Mouse (Mus musculus): ENCODE measurements at regions not wholly inside any gene's neighbourhood (a gene's known extent, or its start where the extent isn't known, plus 50 kb on each side); places are given as distances from the start of the nearest gene placed in this dataset.

- DNase-seq (ENCODE audit: low spot score), result no peak
- Histone ChIP-seq H3K36me3 (ENCODE audit: control insufficient read depth, insufficient read depth, low read length) (no peaks in the 10 kb centered on the region), H3K9ac (ENCODE audit: low read length) (no peak overlapping the region), H3K4me2 (ENCODE audit: low read depth) (no peak overlapping the region), H3K4me3 (ENCODE audit: low read depth, low read length) (no peak overlapping the region), H3K27ac (ENCODE audit: low read depth, low read length) (no peak overlapping the region), H3K27me3 (ENCODE audit: control insufficient read depth, insufficient read depth, low read length) (no peaks in the 10 kb centered on the region), H3K9me3 (ENCODE audit: control insufficient read depth, low read length) (no peaks in the 10 kb centered on the region), H3K4me1 (ENCODE audit: control insufficient read depth, insufficient read depth, low read length) (no peaks in the 10 kb centered on the region)
- no peak for ATAC-seq (ENCODE audit: insufficient read depth, low FRiP score, low TSS enrichment)
- WGBS, result 83% methylated on average over 4 of the region's 4 CpGs
Measured at GRCm38 (mm10) chr11:8275203-8275602, 389.1 kb downstream of the Tns3 start.

- Histone ChIP-seq H3K36me3 (ENCODE audit: control insufficient read depth, insufficient read depth, low read length) (no peaks in the 10 kb centered on the region), H3K4me1 (ENCODE audit: control insufficient read depth, insufficient read depth, low read length) (no peaks in the 10 kb centered on the region), H3K27ac (ENCODE audit: low read depth, low read length) (no peak overlapping the region), H3K9ac (ENCODE audit: low read length) (no peak overlapping the region), H3K4me3 (ENCODE audit: low read depth, low read length) (no peak overlapping the region), H3K4me2 (ENCODE audit: low read depth) (no peak overlapping the region), H3K27me3 (ENCODE audit: control insufficient read depth, insufficient read depth, low read length) (no peaks in the 10 kb centered on the region), H3K9me3 (ENCODE audit: control insufficient read depth, low read length) (no peaks in the 10 kb centered on the region)
- ATAC-seq (ENCODE audit: insufficient read depth, low FRiP score, low TSS enrichment) (no peak), DNase-seq (ENCODE audit: low spot score) (no peak)
- WGBS, result 85% methylated on average over 2 of the region's 2 CpGs
Measured at GRCm38 (mm10) chr11:8269171-8269570, 395.2 kb downstream of the Tns3 start.

- Histone ChIP-seq H3K36me3 (ENCODE audit: control insufficient read depth, insufficient read depth, low read length) (no peaks in the 10 kb centered on the region), H3K4me3 (ENCODE audit: low read depth, low read length) (no peak overlapping the region), H3K9me3 (ENCODE audit: control insufficient read depth, low read length) (no peaks in the 10 kb centered on the region), H3K27ac (ENCODE audit: low read depth, low read length) (no peak overlapping the region), H3K9ac (ENCODE audit: low read length) (no peak overlapping the region), H3K4me1 (ENCODE audit: control insufficient read depth, insufficient read depth, low read length) (no peaks in the 10 kb centered on the region), H3K27me3 (ENCODE audit: control insufficient read depth, insufficient read depth, low read length) (no peaks in the 10 kb centered on the region), H3K4me2 (ENCODE audit: low read depth) (no peak overlapping the region)
- DNase-seq (ENCODE audit: low spot score), result no peak
- ATAC-seq (ENCODE audit: insufficient read depth, low FRiP score, low TSS enrichment), result no peak
- 82% methylated on average over 2 of the region's 2 CpGs for WGBS
Measured at GRCm38 (mm10) chr11:8254036-8254435, 410.3 kb downstream of the Tns3 start.

- H3K27me3 ChIP-seq (ENCODE audit: control insufficient read depth, insufficient read depth, low read length), result no peaks in the 10 kb centered on the region
- no peak overlapping the region for H3K4me3 ChIP-seq (ENCODE audit: low read depth, low read length)
- H3K27ac ChIP-seq (ENCODE audit: low read depth, low read length), result no peak overlapping the region
- ATAC-seq (ENCODE audit: insufficient read depth, low FRiP score, low TSS enrichment) (no peak), DNase-seq (ENCODE audit: low spot score) (no peak)
- H3K4me2 ChIP-seq (ENCODE audit: low read depth), result no peak overlapping the region
- H3K36me3 ChIP-seq (ENCODE audit: control insufficient read depth, insufficient read depth, low read length), result no peaks in the 10 kb centered on the region
- no peaks in the 10 kb centered on the region for H3K4me1 ChIP-seq (ENCODE audit: control insufficient read depth, insufficient read depth, low read length)
- H3K9me3 ChIP-seq (ENCODE audit: control insufficient read depth, low read length), result no peaks in the 10 kb centered on the region
- no peak overlapping the region for H3K9ac ChIP-seq (ENCODE audit: low read length)
- WGBS, result 87% methylated on average over 2 of the region's 2 CpGs
Measured at GRCm38 (mm10) chr11:8251360-8251759, 413.0 kb downstream of the Tns3 start.

- 50% methylated on average over 8 of the region's 8 CpGs for WGBS
Measured at GRCm38 (mm10) chr11:8249468-8249867, 414.9 kb downstream of the Tns3 start.

GRCm38 (mm10) chr11:8247535-8247934 is 416.8 kb downstream of the Tns3 start:
- no peaks in the 10 kb centered on the region for H3K27me3 ChIP-seq (ENCODE audit: control insufficient read depth, insufficient read depth, low read length)
- H3K36me3 ChIP-seq (ENCODE audit: control insufficient read depth, insufficient read depth, low read length), result no peaks in the 10 kb centered on the region
- 53% methylated on average over 5 of the region's 5 CpGs for WGBS
- no peak overlapping the region for H3K9ac ChIP-seq (ENCODE audit: low read length)
- H3K4me2 ChIP-seq (ENCODE audit: low read depth), result no peak overlapping the region
- no peaks in the 10 kb centered on the region for H3K4me1 ChIP-seq (ENCODE audit: control insufficient read depth, insufficient read depth, low read length)
- H3K4me3 ChIP-seq (ENCODE audit: low read depth, low read length), result no peak overlapping the region
- ATAC-seq (ENCODE audit: insufficient read depth, low FRiP score, low TSS enrichment), result no peak
- H3K9me3 ChIP-seq (ENCODE audit: control insufficient read depth, low read length), result no peaks in the 10 kb centered on the region
- H3K27ac ChIP-seq (ENCODE audit: low read depth, low read length), result no peak overlapping the region
- no peak for DNase-seq (ENCODE audit: low spot score)

More at GRCm38 (mm10) chr11:8249468-8249867, 414.9 kb downstream of the Tns3 start:
- H3K4me2 ChIP-seq (ENCODE audit: low read depth), result no peak overlapping the region
- no peak for ATAC-seq (ENCODE audit: insufficient read depth, low FRiP score, low TSS enrichment)
- no peak overlapping the region for H3K27ac ChIP-seq (ENCODE audit: low read depth, low read length)
- H3K36me3 ChIP-seq (ENCODE audit: control insufficient read depth, insufficient read depth, low read length), result no peaks in the 10 kb centered on the region
- no peak for DNase-seq (ENCODE audit: low spot score)
- H3K4me3 ChIP-seq (ENCODE audit: low read depth, low read length), result no peak overlapping the region
- no peaks in the 10 kb centered on the region for H3K9me3 ChIP-seq (ENCODE audit: control insufficient read depth, low read length)
- no peak overlapping the region for H3K9ac ChIP-seq (ENCODE audit: low read length)
- no peaks in the 10 kb centered on the region for H3K4me1 ChIP-seq (ENCODE audit: control insufficient read depth, insufficient read depth, low read length)
- no peaks in the 10 kb centered on the region for H3K27me3 ChIP-seq (ENCODE audit: control insufficient read depth, insufficient read depth, low read length)

- Histone ChIP-seq H3K27me3 (ENCODE audit: control insufficient read depth, insufficient read depth, low read length) (no peaks in the 10 kb centered on the region), H3K9ac (ENCODE audit: low read length) (no peak overlapping the region), H3K4me3 (ENCODE audit: low read depth, low read length) (no peak overlapping the region), H3K4me1 (ENCODE audit: control insufficient read depth, insufficient read depth, low read length) (no peaks in the 10 kb centered on the region), H3K9me3 (ENCODE audit: control insufficient read depth, low read length) (no peaks in the 10 kb centered on the region), H3K4me2 (ENCODE audit: low read depth) (no peak overlapping the region), H3K36me3 (ENCODE audit: control insufficient read depth, insufficient read depth, low read length) (no peaks in the 10 kb centered on the region), H3K27ac (ENCODE audit: low read depth, low read length) (no peak overlapping the region)
- WGBS, result 73% methylated on average over 2 of the region's 2 CpGs
- ATAC-seq (ENCODE audit: insufficient read depth, low FRiP score, low TSS enrichment) (no peak), DNase-seq (ENCODE audit: low spot score) (no peak)
Measured at GRCm38 (mm10) chr11:8247024-8247423, 417.3 kb downstream of the Tns3 start.

- ATAC-seq (ENCODE audit: insufficient read depth, low FRiP score, low TSS enrichment) (no peak; the same call in 1 of the 2 replicates), DNase-seq (ENCODE audit: low spot score) (no peak)
- Histone ChIP-seq H3K27ac (ENCODE audit: low read depth, low read length) (no peak overlapping the region), H3K9ac (ENCODE audit: low read length) (no peak overlapping the region), H3K9me3 (ENCODE audit: control insufficient read depth, low read length) (no peaks in the 10 kb centered on the region), H3K4me2 (ENCODE audit: low read depth) (no peak overlapping the region), H3K27me3 (ENCODE audit: control insufficient read depth, insufficient read depth, low read length) (no peaks in the 10 kb centered on the region), H3K4me3 (ENCODE audit: low read depth, low read length) (no peak overlapping the region), H3K36me3 (ENCODE audit: control insufficient read depth, insufficient read depth, low read length) (no peaks in the 10 kb centered on the region), H3K4me1 (ENCODE audit: control insufficient read depth, insufficient read depth, low read length) (no peaks in the 10 kb centered on the region)
- WGBS, result 39% methylated on average over 3 of the region's 3 CpGs
Measured at GRCm38 (mm10) chr11:8245408-8246003, 418.8 kb downstream of the Tns3 start.

- Histone ChIP-seq H3K9ac (ENCODE audit: low read length) (no peak overlapping the region), H3K36me3 (ENCODE audit: control insufficient read depth, insufficient read depth, low read length) (no peaks in the 10 kb centered on the region), H3K4me3 (ENCODE audit: low read depth, low read length) (no peak overlapping the region), H3K4me1 (ENCODE audit: control insufficient read depth, insufficient read depth, low read length) (no peaks in the 10 kb centered on the region), H3K27ac (ENCODE audit: low read depth, low read length) (no peak overlapping the region), H3K4me2 (ENCODE audit: low read depth) (no peak overlapping the region), H3K9me3 (ENCODE audit: control insufficient read depth, low read length) (no peaks in the 10 kb centered on the region), H3K27me3 (ENCODE audit: control insufficient read depth, insufficient read depth, low read length) (no peaks in the 10 kb centered on the region)
- ATAC-seq (ENCODE audit: insufficient read depth, low FRiP score, low TSS enrichment) (no peak), DNase-seq (ENCODE audit: low spot score) (no peak)
- 82% methylated on average over 1 of the region's 1 CpGs for WGBS
Measured at GRCm38 (mm10) chr11:8238498-8238897, 425.8 kb downstream of the Tns3 start.

All from neural tube, embryonic 11.5 days (tissue).